Mouse (Mus musculus) ES-Bruce4 (cell line): ENCODE measurements around the gene Zfp811. TPM values are rescaled to one million over a fixed set of nuclear protein-coding genes. Genes with fewer than 3 reads are reported as not detected.
A peak's percentile ranks its signal among the peaks of the same experiment; 100 is the strongest.
"Not testable (repeated sequence)": the region's sequence is repeated elsewhere in the genome, so short reads cannot be mapped to it uniquely, and the experiment has no call there.

ENCODE experiments used
- H3K27ac ChIP-seq: 2 replicates; pipeline ENCODE4 v1.5.1; 2012; ENCODE audit warnings: low read length, inconsistent platforms; ENCODE audit not compliant: insufficient read depth
- H3K27me3 ChIP-seq: 2 replicates; pipeline ENCODE4 v1.6.1; 2012; ENCODE audit warnings: mild to moderate bottlenecking, low read length, inconsistent platforms; ENCODE audit not compliant: control insufficient read depth, poor library complexity, insufficient read depth, severe bottlenecking
- H3K36me3 ChIP-seq: 2 replicates; pipeline ENCODE4 v1.6.1; 2012; ENCODE audit warnings: inconsistent platforms, mild to moderate bottlenecking, low read length, moderate library complexity; ENCODE audit not compliant: control insufficient read depth, poor library complexity, insufficient read depth, severe bottlenecking
- H3K4me1 ChIP-seq: one replicate; pipeline ENCODE4 v1.8.1; 2011; ENCODE audit warnings: low read length; ENCODE audit not compliant: control insufficient read depth, insufficient read depth
- H3K4me3 ChIP-seq: 2 replicates; pipeline ENCODE4 v1.5.1; 2011; ENCODE audit warnings: low read depth, mild to moderate bottlenecking, low read length
- H3K9ac ChIP-seq: 2 replicates; pipeline ENCODE4 v1.6.1; 2012; ENCODE audit warnings: low read depth, mild to moderate bottlenecking, inconsistent platforms; ENCODE audit not compliant: poor library complexity, severe bottlenecking
- H3K9me3 ChIP-seq: replicated peaks from 2 replicates; pipeline ENCODE4 v1.6.1; 2012; ENCODE audit warnings: mild to moderate bottlenecking, low read length, inconsistent platforms; ENCODE audit not compliant: control insufficient read depth, poor library complexity, insufficient read depth, severe bottlenecking
- CTCF ChIP-seq: IDR thresholded peaks from one replicate; pipeline ENCODE4 v1.8.1; 2011; ENCODE audit warnings: low read depth, low read length
- EP300 ChIP-seq: IDR thresholded peaks from 2 replicates; pipeline ENCODE4 v1.6.1; 2011; ENCODE audit warnings: low read depth, low read length; ENCODE audit not compliant: insufficient read depth
- POLR2A ChIP-seq: IDR thresholded peaks from one replicate; pipeline ENCODE4 v1.8.1; 2011; ENCODE audit warnings: low read length; ENCODE audit not compliant: insufficient read depth
- polyA plus RNA-seq: library from polyadenylated mRNA; stranded (reverse); fragments of >200 nt; gene quantifications from 2 replicates; pipeline ENCODE4 v1.2.4, GENCODE M21; 2011; ENCODE audit warnings: low read depth; ENCODE audit not compliant: missing spikeins, insufficient read depth, insufficient read length

Zfp811 gene
- 8.0 and 8.4 TPM in 2 replicates for polyA plus RNA-seq

DNA sequence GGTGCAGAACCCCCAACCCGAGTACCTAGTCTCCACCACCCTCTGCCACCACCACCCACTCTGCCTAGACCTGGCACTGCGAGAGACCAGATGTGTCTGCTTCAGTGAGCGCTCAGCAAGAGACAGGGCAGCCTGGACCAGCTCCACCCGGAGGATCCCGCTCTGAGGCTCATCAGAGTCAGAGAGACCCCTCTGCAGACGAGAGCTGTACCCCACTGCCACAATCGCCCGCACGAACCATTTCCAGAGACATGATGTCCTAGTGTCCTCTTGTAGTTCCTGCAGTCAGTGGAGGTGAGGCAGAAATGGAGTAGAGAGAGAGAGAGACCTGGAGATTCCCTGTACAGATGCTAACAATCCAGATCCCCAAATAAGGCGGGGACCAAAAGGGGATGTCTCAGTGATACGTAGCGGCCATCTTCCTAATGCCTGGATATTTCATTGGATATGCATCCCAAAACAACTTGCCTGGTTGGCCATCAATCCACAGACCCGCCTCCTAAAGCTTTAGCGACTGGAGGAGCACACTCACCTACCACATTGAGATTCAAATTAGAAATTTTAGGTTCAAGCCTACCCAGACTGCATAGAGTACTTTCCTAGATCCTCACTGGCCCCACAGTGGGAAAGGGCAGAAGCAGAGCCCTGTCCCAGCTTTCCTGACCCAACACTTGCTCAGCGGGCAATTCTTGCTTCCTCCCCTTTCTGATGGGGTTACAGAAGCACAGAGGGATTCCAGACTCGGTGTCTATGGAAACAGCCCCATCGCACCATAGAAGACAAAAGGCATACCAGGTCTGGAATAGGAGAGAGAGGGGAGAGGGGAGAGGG is at the start of gene Zfp811:
TSS of gene Zfp811 (minus strand) at position 388 of the 831 bp plus-strand sequence.
- H3K4me1 ChIP-seq, result no peaks in the 10 kb centered on the region
- H3K27ac ChIP-seq, result peak within 1 kb of the TSS; percentile 76; the same call in 1 of the 2 replicates
- H3K9ac ChIP-seq, result peak within 1 kb of the TSS; percentile 38
- no peaks in the 10 kb centered on the region for H3K27me3 ChIP-seq
- H3K9me3 ChIP-seq, result no peaks in the 10 kb centered on the region
- no peaks in the 10 kb centered on the region for H3K36me3 ChIP-seq
- peak within 1 kb of the TSS; percentile 93 for H3K4me3 ChIP-seq
- peak; percentile 25 for TF ChIP-seq POLR2A
- TF ChIP-seq CTCF, result no peak
- no peak for TF ChIP-seq EP300

DNA sequence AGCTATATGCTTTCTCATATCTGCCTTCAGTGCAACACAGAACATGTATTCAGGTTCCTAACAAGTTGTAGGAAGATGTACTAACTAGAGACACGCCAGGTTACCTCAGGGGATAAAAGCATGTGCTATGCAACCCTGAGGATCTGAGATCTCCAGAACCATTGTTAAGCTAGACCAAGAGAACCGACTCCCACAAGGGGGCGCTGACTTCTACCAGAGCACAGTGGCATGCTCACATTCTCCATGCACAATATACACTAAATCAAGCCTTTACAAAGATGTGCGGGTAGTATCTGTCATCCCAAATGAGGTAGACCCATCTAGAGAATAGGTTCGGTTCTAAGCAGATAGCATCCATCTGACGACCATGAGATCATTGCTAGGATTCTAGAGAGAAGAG is 47.0 kb upstream of the Zfp811 start:
- not testable (repeated sequence) for H3K9ac ChIP-seq, H3K9me3 ChIP-seq, H3K36me3 ChIP-seq, H3K4me1 ChIP-seq, H3K27ac ChIP-seq, H3K4me3 ChIP-seq, H3K27me3 ChIP-seq

GRCm38 (mm10) chr17:32851581-32851980 is 41.9 kb upstream of the Zfp811 start:
- Histone ChIP-seq H3K9me3 (0 out of 2 replicates have a peak, but pooled peaks cover 3% of the 10 kb centered on the region), H3K36me3 (no peaks in the 10 kb centered on the region), H3K4me3 (no peak overlapping the region), H3K27me3 (no peaks in the 10 kb centered on the region), H3K27ac (no peak overlapping the region), H3K9ac (no peak overlapping the region), H3K4me1 (no peaks in the 10 kb centered on the region)
- TF ChIP-seq EP300, result no peak
- TF ChIP-seq POLR2A, result no peak
- no peak for TF ChIP-seq CTCF

GRCm38 (mm10) chr17:32841388-32841787 is 31.7 kb upstream of the Zfp811 start:
- Histone ChIP-seq H3K4me3 (no peak overlapping the region), H3K4me1 (no peaks in the 10 kb centered on the region), H3K9ac (no peak overlapping the region), H3K27me3 (no peaks in the 10 kb centered on the region), H3K9me3 (peaks cover 6% of the 10 kb centered on the region), H3K36me3 (no peaks in the 10 kb centered on the region), H3K27ac (no peak overlapping the region)
- TF ChIP-seq EP300, result no peak
- TF ChIP-seq POLR2A, result no peak
- TF ChIP-seq CTCF, result no peak

- Histone ChIP-seq H3K36me3 (no peaks in the 10 kb centered on the region), H3K9ac (no peak overlapping the region), H3K9me3 (peaks cover 6% of the 10 kb centered on the region), H3K27me3 (no peaks in the 10 kb centered on the region), H3K27ac (no peak overlapping the region), H3K4me1 (no peaks in the 10 kb centered on the region), H3K4me3 (no peak overlapping the region)
- TF ChIP-seq CTCF (no peak), POLR2A (no peak), EP300 (no peak)
Measured at GRCm38 (mm10) chr17:32839083-32839802, 29.5 kb upstream of the Zfp811 start.

- Histone ChIP-seq H3K9me3 (no peaks in the 10 kb centered on the region), H3K9ac (no peak overlapping the region), H3K4me1 (no peaks in the 10 kb centered on the region), H3K27me3 (no peaks in the 10 kb centered on the region), H3K36me3 (no peaks in the 10 kb centered on the region; the same call in 1 of the 2 replicates), H3K4me3 (peak overlapping the region; percentile 69; the same call in 1 of the 2 replicates), H3K27ac (no peak overlapping the region)
- TF ChIP-seq POLR2A (no peak), CTCF (no peak), EP300 (no peak)
Measured at GRCm38 (mm10) chr17:32830418-32830782, 20.7 kb upstream of the Zfp811 start.
